21 mouse cellular contexts compared by ENCODE assay signal in the genomic region with DNA sequence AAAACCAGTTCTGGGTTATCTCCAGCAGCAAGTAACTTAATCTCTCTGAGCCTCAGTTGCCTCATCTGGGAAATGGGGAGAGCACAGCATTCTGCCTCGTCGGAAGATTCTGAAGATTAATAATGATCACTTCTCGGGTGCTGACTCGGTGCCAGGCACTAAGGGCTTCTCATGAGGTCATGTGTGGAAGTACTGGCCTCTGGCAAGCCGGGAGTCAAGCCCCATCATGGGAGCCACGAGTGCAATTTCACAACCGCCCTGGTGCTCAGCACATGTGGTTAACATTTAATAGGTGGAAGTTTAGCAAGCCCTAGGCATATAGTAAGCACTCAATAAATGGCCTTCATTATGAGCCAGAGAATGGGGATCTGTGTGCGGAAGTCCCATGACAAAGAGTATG. TPM values are rescaled to one million over a fixed set of nuclear protein-coding genes. Genes with fewer than 3 reads are reported as not detected.
A peak's percentile ranks its signal among the peaks of the same experiment; 100 is the strongest.
DNase-seq lines count a peak whose midpoint lies in the region; ATAC-seq and TF ChIP-seq lines count a peak whose summit lies in the region.
"Had no signal": no experiment of that assay in that cellular context is flagged by ENCODE, and none has a peak within 500 bp of the region (broad histone marks: within the 10 kb centered on the region; RNA-seq: fewer than 3 reads in every experiment).

No protein-coding gene starts in this region.

- H3K4me1 ChIP-seq in heart, postnatal 0 days (ENCODE audit: control insufficient read depth, insufficient read depth): peaks cover 43% of the 10 kb centered on the region

- no peaks in the 10 kb centered on the region for H3K9me3 ChIP-seq in heart, postnatal 0 days (replicated peaks; ENCODE audit: control insufficient read depth, low read length)
- H3K9me3 ChIP-seq: liver, embryonic 13.5 days had no signal

- ATAC-seq in heart, postnatal 0 days (ENCODE audit: insufficient read depth, low read depth): no peak
- no peak for ATAC-seq in cerebellum, adult (ENCODE audit: insufficient number of reproducible peaks, low FRiP score, low TSS enrichment)
- ATAC-seq: hindbrain, embryonic 16.5 days; intestine, embryonic 16.5 days had no signal

- H3K4me2 ChIP-seq in heart, postnatal 0 days (ENCODE audit: low read depth, low read length): no peak overlapping the region
- H3K4me2 ChIP-seq: liver, embryonic 13.5 days; midbrain, embryonic 11.5 days had no signal

- DNase-seq in heart, postnatal 0 days (ENCODE audit: low spot score): no peak
- no peak for DNase-seq in heart, adult 18-20 months
- peak; percentile 69 for DNase-seq in NIH3T3 (ENCODE audit: low read depth)
- DNase-seq in adipocyte (ENCODE audit: low spot score): peak; percentile 58
- DNase-seq in lung, postnatal 14 days: peak; percentile 64
- no peak for DNase-seq in spleen, postnatal 14 days (ENCODE audit: low spot score in 2 of 2)
- DNase-seq: adrenal gland, postnatal 25 days; cerebellum, adult 11-12 months; cerebellum, postnatal 14 days; heart, adult 11 months; heart, postnatal 4 days; kidney, postnatal 10 days; liver, embryonic 13.5 days; retina, postnatal 1 day; thymus, postnatal 14 days had no signal

- 0 out of 2 replicates have a peak overlapping the region, but pooled peaks have one; percentile 89 for H3K27ac ChIP-seq in heart, postnatal 0 days (ENCODE audit: low read depth)
- H3K27ac ChIP-seq: layer of hippocampus, adult 2 months; liver, embryonic 13.5 days; macrophage had no signal

- no peaks in the 10 kb centered on the region for H3K36me3 ChIP-seq in heart, postnatal 0 days (replicated peaks; ENCODE audit: control insufficient read depth, insufficient read depth, low read length)
- H3K36me3 ChIP-seq: liver, embryonic 13.5 days had no signal

- H3K9ac ChIP-seq in heart, postnatal 0 days (replicated peaks; ENCODE audit: low read depth, low read length): no peak overlapping the region
- H3K9ac ChIP-seq: liver, embryonic 13.5 days had no signal

- TF ChIP-seq EP300 in heart, postnatal 0 days (IDR thresholded peaks at IDR 0.05; ENCODE audit: low read depth): no peak

- 90% methylated on average over 8 of the region's 8 CpGs for WGBS in heart, postnatal 0 days

- no peaks in the 10 kb centered on the region for H3K27me3 ChIP-seq in heart, postnatal 0 days (ENCODE audit: control insufficient read depth, insufficient read depth, low read length)
- H3K27me3 ChIP-seq: liver, embryonic 13.5 days had no signal

- no peak for TF ChIP-seq CTCF in heart, postnatal 0 days (IDR thresholded peaks at IDR 0.05; ENCODE audit: low read depth)

- H3K4me3 ChIP-seq in heart, postnatal 0 days (ENCODE audit: low read depth, low read length): no peak overlapping the region
- H3K4me3 ChIP-seq: layer of hippocampus, adult 2 months; liver, embryonic 13.5 days had no signal

RNA-seq across cellular contexts. Expression of a gene that starts 22.4 kb away (rescaled TPM):
- total RNA-seq in heart, postnatal 0 days (2014; rRNA removed; ENCODE audit: low replicate concordance): 80.6 and 85.1 TPM in 2 replicates
- 60.3 and 69.6 TPM in 2 replicates for polyA plus RNA-seq in heart, postnatal 0 days (2015; fragmentation: Nextera tagmentation; extraction: Ambion mirVana)
- total RNA-seq in heart, adult 18-20 months (2021): 10 to 100 TPM; 84.9 to 91.1 TPM

Comparison
In these comparisons a context has a peak if more than half of its experiments do, and no peak if none do; other contexts are left out.
1. DNase-seq: peak in NIH3T3 (single experiment), adipocyte (single experiment) and lung, postnatal 14 days (single experiment); none in heart, postnatal 0 days (single experiment), heart, adult 18-20 months (0 of 2) and spleen, postnatal 14 days (0 of 2).